Mouse (Mus musculus) heart, adult 18-20 months (tissue): Measurements from ENCODE around the gene Amh. TPM values are rescaled to one million over a fixed set of nuclear protein-coding genes. Genes with fewer than 3 reads are reported as not detected.
A peak's percentile ranks its signal among the peaks of the same experiment; 100 is the strongest.

Experiments
- DNase-seq, 2 experiments: peaks; one replicate each; pipeline ENCODE4 v3.0.0; 2021 to 2022; ENCODE audit warnings: mixed read lengths in 1 of 2
- long read RNA-seq, 2 experiments: library from polyadenylated mRNA; stranded (forward); transcript quantifications; one replicate each; pipeline ENCODE4 v2.0.0; 2021
- total RNA-seq, 2 experiments: library from RNA; stranded (reverse); gene quantifications; 2 replicates each; pipeline ENCODE4 v1.2.3; 2021

Gene Amh
- total RNA-seq: under 1 TPM in 1 of 2 experiments, not detected in 1; 0.33 TPM
- long read RNA-seq, experiment 1: 0 reads
- long read RNA-seq, experiment 2: 0 reads

DNA sequence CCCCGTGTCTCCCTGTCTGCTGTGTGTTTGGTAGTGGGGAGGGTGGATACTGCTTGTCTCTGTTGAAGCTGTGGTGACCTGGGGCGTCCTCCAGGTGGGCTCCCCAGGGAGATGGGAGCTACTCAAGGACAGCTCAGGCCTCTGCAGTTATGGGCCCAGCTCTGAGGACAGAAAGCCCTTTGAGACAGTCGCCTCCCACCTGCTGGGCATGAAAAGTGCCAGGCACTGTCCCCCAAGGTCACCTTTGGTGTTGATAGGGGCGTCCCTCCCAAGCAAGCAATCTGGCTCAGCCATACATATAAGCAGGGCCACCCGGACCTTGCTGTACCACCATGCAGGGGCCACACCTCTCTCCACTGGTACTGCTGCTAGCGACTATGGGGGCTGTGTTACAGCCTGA is at the start of gene Amh:
Gene Amh (plus strand): TSS at position 328 of the 400 bp plus-strand sequence.
- DNase-seq: no peak

DNA sequence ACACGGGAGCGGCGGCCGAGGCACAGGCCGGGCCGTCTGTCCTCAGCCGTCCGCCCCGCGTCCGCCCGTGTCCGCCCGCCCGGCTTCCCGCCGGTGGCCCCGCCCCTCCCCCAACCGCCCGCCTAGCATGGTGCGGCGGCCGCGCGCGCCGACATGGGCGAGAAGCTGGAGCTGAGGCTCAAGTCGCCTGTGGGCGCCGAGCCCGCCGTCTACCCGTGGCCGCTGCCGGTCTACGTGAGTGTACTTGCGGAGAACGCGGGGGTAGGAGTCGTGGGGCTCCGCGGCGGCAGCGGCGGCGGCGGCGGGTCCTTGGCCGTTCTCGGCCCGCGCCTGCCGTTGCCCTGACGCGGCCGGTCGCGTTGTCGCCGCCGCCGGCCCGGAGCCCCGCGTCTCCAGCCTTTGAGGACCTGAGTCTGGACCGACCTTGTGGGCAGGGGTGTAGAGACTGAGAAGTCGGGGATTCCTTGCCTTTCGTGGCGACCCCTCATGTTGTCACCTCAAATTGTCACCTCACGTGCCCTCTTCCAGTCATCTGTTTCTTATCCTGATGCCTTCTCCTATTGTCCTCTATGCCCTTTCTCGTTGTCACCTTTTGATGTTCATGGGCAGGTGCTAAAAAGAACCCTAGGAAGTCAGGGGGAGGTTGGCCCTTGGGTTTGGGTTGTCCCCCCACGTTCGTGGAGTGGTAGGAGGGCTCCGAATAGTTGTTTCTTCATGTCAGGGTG is 49.6 kb upstream of the Amh start:
- peak in 1 of 2 experiments; percentile 46 for DNase-seq

DNA sequence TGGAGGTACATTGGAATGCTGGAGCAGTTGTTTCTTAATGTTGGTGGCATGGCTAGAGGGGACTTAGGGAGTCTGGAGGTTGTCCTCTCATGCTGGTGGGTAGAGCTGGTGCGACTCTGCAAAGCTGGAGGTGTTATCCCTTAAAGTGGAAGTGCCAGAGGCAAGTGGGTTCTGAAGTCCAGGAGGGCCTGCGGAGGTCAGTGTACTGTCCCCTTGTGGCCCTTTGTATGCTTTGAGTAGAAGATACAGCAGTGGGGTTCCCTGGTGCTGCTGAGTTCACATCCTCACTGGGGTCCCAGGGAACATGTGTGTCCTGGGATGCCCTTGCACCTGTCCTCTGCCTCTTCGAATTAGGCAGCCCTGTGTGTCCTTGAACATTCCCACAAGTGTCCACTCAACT is 48.9 kb upstream of the Amh start:
- DNase-seq: no peak

- DNase-seq: no peak
These were observed 48.5 kb upstream of the Amh start for GRCm38 (mm10) chr10:80756509-80756908.

DNA sequence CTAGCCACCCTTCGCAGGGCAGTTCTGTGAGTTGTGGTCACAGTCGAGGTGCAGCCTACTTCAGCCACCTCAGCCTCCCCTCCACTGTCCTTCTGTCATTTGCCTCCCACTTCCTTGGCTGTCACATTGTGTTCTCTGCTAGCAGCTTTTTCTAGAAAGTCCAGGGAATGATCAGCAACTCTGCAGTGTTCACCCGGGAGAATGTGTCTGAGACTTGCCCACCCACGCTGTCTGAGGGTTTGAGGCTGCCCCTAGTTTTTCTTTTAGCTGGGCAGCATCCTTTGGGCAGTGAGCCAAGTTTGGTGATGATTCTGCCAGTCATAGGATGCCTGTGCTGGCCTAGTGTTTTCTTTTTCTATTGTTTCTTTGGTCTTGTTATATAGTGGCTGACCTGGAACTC is 48.1 kb upstream of the Amh start:
- no peak for DNase-seq

- peak; percentile 86 to 93 for DNase-seq
These were observed 47.3 kb upstream of the Amh start for GRCm38 (mm10) chr10:80757717-80758116.

GRCm38 (mm10) chr10:80758651-80759050 is 46.4 kb upstream of the Amh start:
- DNase-seq: no peak

DNA sequence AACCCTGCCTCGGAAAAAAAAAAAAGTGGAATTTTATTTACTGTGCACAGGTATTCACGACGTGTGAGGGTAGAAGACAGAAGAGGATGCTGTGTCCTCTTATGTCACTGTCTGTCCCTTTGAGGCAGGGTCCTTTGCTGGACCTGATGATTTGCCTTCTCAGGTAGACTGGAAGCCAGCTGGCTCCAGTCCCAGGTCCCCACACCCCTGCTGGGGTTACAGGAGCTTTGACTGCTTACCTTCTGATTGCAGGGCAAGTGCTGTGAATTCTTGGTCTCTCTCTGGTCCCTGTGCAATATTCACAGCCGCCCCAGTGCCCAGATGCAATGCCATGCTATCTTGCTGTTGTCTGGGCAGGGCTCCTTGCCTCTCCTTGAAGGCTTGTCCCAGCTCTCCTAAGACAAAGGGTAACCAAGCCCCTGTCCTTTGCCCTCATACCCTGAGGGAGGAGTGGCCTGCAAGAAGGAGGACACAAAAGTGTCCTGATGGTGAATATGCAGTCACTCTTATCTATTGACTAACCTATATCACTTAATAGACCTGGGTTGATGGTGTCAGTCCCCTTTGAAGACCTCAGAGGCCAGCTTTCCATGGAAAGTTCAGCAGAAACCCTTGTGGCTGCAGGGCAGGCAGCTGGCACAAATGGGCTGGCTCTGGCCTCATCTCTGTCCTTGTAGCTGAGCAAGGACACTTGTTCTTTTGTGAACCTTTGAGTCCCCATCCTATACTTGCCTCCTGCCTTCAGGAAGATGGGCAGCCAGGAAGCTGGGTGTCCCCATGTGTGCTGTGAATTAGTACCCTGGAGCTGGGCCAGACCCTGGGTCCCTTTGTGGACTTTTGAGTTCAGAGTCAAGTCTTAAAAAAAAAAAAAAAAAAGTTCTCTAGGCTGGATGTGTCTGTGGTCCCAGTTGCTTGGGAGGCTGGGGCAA is 44.2 kb upstream of the Amh start:
- no peak for DNase-seq

GRCm38 (mm10) chr10:80761821-80762220 is 43.2 kb upstream of the Amh start:
- no peak for DNase-seq

GRCm38 (mm10) chr10:80763502-80763901 is 41.5 kb upstream of the Amh start:
- no peak for DNase-seq

DNA sequence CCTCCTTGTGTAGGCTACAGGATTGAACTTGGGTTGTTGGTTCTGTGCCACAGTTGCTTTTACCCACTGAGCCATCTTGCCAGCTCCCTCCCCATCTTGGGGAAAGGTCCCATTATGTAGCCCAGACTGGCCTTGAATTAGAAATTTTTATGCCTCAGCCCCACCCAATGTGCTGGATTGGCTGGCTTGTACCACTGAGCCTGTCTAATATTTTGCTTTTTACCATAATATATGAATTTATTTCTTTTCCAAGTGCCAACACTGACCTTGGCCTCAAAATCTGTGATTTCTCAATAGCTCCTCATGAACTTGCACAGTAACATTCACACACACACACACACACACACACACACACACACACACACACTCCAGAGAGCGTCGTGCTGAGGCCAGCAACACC is 39.3 kb upstream of the Amh start:
- DNase-seq: no peak

DNA sequence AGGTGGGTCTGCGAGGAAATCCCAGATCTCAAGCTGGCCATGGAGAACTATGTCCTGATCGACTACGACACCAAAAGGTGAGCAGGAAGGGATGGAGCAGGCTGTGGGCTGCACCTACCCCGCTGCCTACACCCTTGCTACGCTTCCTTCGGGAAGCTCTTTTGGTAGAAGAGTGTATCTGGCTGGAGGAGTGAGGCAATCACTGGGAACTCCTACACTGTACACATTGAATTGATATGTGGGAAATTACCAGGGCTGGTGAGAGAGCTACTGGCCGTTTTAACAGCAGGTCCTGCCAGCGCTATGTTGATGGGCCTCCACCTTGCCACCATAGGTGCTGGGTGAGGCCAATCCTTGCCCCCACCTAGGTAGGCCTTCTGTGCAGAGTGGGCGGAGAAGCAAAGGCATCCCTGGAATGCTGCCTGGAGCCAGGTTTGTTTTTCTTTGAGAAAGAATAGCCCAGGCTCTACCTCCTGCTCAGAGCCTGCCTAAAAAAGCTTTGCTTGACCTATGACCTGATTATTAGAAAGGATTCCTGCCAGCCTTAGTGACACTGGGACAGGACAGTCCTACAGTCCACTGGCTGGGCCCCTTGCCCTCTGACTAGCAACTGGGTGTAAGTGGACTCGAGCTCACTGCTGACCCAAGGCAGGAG is 38.8 kb upstream of the Amh start:
- peak in 1 of 2 experiments; percentile 45 for DNase-seq

- DNase-seq: no peak
These were observed 36.7 kb upstream of the Amh start for GRCm38 (mm10) chr10:80768365-80768764.

GRCm38 (mm10) chr10:80773816-80774215 is 31.2 kb upstream of the Amh start:
- no peak for DNase-seq

GRCm38 (mm10) chr10:80774549-80774948 is 30.5 kb upstream of the Amh start:
- DNase-seq: peak; percentile 90

GRCm38 (mm10) chr10:80774981-80775380 is 30.1 kb upstream of the Amh start:
- DNase-seq: no peak

GRCm38 (mm10) chr10:80775731-80776130 is 29.3 kb upstream of the Amh start:
- no peak for DNase-seq

DNA sequence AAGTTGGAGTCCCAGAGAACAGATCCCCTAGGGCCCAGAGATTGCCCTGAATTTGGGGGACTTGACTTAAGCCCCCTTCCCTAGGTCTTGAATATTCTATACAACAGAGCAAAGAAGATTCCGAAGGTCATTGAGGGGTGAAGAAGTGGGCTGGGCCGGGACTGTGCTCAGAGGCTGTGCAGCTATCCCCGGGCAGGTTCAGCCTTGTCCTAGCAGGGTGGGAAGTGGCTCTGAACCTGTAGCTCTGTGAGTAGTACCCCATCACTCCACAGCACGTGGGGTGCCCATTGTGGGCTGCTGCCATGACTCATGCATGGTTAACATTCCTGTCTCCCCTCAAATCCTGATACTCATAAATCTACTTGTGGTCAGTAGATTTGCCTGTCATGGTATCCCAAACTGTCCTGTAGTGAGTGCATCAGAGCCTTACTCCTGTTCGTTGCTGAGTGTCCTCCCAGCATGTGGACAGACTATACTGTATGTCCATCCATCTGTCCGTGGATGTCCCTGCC is 28.6 kb upstream of the Amh start:
- no peak for DNase-seq

DNA sequence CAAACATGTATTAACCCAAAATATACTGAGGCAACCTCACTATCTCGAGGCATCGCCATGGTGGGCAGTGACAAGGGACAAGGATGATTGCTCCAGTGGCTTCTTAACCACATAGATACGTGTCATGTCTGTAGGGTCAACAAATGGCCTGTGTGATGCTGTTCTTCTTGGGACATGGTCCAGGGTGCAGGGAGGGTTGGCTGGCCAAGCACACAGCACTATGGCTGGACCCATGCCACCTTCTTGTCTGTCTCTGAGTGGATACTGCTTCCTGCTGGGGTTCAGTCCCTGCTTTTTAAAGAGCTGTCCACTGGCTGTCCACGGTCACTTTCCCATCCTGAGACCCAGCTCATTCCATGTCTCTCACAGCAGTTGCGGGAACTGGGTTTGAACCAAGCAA is 27.9 kb upstream of the Amh start:
- DNase-seq: peak in 1 of 2 experiments; percentile 42

GRCm38 (mm10) chr10:80779565-80779964 is 25.5 kb upstream of the Amh start:
- DNase-seq: no peak

GRCm38 (mm10) chr10:80784302-80784701 is 20.7 kb upstream of the Amh start:
- DNase-seq: no peak

- DNase-seq: peak; percentile 44 to 59
These were observed 20.2 kb upstream of the Amh start for GRCm38 (mm10) chr10:80784871-80785270.
